Mouse (Mus musculus): Measurements from ENCODE around the gene Susd1. TPM values are rescaled to one million over a fixed set of nuclear protein-coding genes. Genes with fewer than 3 reads are reported as not detected.

Susd1 gene
- polyA plus RNA-seq, 1 experiment, result 9.7 TPM

DNA sequence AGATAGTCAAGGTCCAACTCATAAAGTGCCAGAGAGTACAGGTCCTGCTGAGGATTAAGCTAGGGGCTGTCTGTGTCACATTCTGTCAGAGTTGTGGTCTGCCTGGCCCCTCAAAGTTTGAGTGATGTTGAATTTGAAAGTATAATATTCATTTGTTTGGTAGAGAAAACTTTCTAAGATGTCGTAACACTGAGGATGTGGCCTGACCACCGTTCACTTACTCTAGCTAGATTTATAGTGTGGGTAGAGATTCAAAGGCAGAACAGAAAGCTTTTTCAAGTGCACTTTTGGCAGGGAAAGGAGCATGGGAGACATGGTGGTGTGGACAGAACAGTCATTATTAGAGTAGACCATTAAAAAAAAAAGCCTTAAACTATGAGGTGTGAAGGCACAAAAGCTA, 42.9 kb downstream of the Susd1 start:
- no peaks in the 10 kb centered on the region for H3K4me1 ChIP-seq (ENCODE audit: control insufficient read depth, insufficient read depth, low read length)
- H3K4me3 ChIP-seq (ENCODE audit: low read depth, low read length), result no peak overlapping the region
- no peak for TF ChIP-seq POLR2A (IDR thresholded peaks at IDR 0.05; ENCODE audit: insufficient read depth, low read length)
- no peak for TF ChIP-seq CTCF (IDR thresholded peaks at IDR 0.05; ENCODE audit: low read depth, low read length)
- TF ChIP-seq EP300 (IDR thresholded peaks at IDR 0.05; ENCODE audit: insufficient read depth, low read depth, low read length), result no peak

DNA sequence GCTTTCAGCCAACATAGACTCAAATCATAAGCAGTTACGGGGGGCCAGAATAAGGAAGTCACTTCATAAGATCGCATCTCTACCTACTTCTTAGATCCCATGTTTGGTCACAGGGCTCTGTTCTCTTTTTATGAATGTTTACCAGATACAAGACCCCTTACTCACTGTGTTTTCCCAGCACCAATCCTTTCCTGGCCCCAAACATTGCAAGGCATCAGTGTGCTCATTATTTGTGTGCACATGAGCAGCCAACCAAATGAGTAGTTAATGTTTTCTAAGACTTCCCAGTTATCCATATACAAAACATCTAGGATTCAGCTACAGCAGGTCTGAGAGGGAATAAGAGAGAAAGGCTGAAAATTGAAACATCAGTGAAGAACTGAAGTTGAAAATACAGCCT, 44.3 kb downstream of the Susd1 start:
- TF ChIP-seq EP300 (IDR thresholded peaks at IDR 0.05; ENCODE audit: insufficient read depth, low read depth, low read length) (no peak), CTCF (IDR thresholded peaks at IDR 0.05; ENCODE audit: low read depth, low read length) (no peak), POLR2A (IDR thresholded peaks at IDR 0.05; ENCODE audit: insufficient read depth, low read length) (no peak)
- no peaks in the 10 kb centered on the region for H3K36me3 ChIP-seq (ENCODE audit: control insufficient read depth, insufficient read depth, low read length, poor library complexity, severe bottlenecking)
- no peak overlapping the region for H3K9ac ChIP-seq (ENCODE audit: low read depth, poor library complexity, severe bottlenecking)
- no peak overlapping the region for H3K4me3 ChIP-seq (ENCODE audit: low read depth, low read length)
- no peaks in the 10 kb centered on the region for H3K27me3 ChIP-seq (ENCODE audit: control insufficient read depth, insufficient read depth, low read length, poor library complexity, severe bottlenecking)
- no peaks in the 10 kb centered on the region for H3K9me3 ChIP-seq (replicated peaks; ENCODE audit: control insufficient read depth, insufficient read depth, low read length, poor library complexity, severe bottlenecking)
- no peak overlapping the region for H3K27ac ChIP-seq (ENCODE audit: insufficient read depth, low read length)
- no peaks in the 10 kb centered on the region for H3K4me1 ChIP-seq (ENCODE audit: control insufficient read depth, insufficient read depth, low read length)

More for the DNA sequence above, 42.9 kb downstream of the Susd1 start:
- H3K27ac ChIP-seq (ENCODE audit: insufficient read depth, low read length), result no peak overlapping the region
- no peaks in the 10 kb centered on the region for H3K36me3 ChIP-seq (ENCODE audit: control insufficient read depth, insufficient read depth, low read length, poor library complexity, severe bottlenecking)
- no peak overlapping the region for H3K9ac ChIP-seq (ENCODE audit: low read depth, poor library complexity, severe bottlenecking)
- no peaks in the 10 kb centered on the region for H3K9me3 ChIP-seq (replicated peaks; ENCODE audit: control insufficient read depth, insufficient read depth, low read length, poor library complexity, severe bottlenecking)
- H3K27me3 ChIP-seq (ENCODE audit: control insufficient read depth, insufficient read depth, low read length, poor library complexity, severe bottlenecking), result no peaks in the 10 kb centered on the region

- TF ChIP-seq POLR2A (IDR thresholded peaks at IDR 0.05; ENCODE audit: insufficient read depth, low read length) (no peak), CTCF (IDR thresholded peaks at IDR 0.05; ENCODE audit: low read depth, low read length) (no peak), EP300 (IDR thresholded peaks at IDR 0.05; ENCODE audit: insufficient read depth, low read depth, low read length) (no peak)
- Histone ChIP-seq H3K27ac (ENCODE audit: insufficient read depth, low read length) (no peak overlapping the region), H3K4me1 (ENCODE audit: control insufficient read depth, insufficient read depth, low read length) (no peaks in the 10 kb centered on the region), H3K27me3 (ENCODE audit: control insufficient read depth, insufficient read depth, low read length, poor library complexity, severe bottlenecking) (no peaks in the 10 kb centered on the region), H3K9me3 (replicated peaks; ENCODE audit: control insufficient read depth, insufficient read depth, low read length, poor library complexity, severe bottlenecking) (no peaks in the 10 kb centered on the region), H3K36me3 (ENCODE audit: control insufficient read depth, insufficient read depth, low read length, poor library complexity, severe bottlenecking) (no peaks in the 10 kb centered on the region), H3K9ac (ENCODE audit: low read depth, poor library complexity, severe bottlenecking) (no peak overlapping the region), H3K4me3 (ENCODE audit: low read depth, low read length) (no peak overlapping the region)
These were observed 49.9 kb downstream of the Susd1 start for GRCm38 (mm10) chr4:59388447-59389030.

DNA sequence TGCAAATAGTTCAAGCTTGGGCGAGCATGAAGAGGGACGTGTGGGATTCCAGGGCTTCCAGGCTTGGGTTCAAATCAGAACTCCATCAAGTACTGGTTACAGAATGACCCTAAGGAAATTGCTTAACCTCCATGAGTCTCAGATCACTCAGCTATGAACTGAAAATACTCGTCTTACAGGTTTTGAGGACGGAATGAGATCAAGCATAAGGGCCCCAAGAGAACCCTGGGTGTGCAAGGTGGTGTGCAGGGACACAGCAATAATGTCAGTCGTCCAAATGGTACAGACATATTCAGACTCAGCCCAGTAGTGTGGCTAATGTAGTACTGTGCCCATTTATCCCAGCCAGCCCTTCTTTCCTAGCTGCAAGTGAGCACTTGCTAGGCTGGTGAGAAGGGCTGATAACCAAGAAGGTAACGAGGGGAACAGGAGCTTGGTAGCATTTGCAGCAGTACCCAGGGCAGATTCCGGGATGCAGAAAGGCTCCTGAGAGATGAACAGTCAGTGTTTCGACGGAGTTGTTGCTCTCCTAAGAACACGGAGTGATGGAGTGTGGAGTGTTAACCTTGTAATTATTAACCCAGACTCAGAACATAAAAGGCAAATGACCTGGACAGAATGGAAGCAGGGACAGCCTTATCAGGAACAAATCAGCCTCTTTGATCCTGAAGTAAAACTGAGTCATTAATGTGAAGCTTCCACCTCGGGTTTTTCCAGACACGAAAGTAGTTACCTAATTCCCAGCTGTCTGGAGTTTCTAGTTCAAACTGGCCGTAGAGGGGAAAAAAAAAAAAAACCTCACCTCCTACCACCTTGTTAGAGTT, 50.8 kb downstream of the Susd1 start:
- TF ChIP-seq EP300 (IDR thresholded peaks at IDR 0.05; ENCODE audit: insufficient read depth, low read depth, low read length), result no peak
- TF ChIP-seq CTCF (IDR thresholded peaks at IDR 0.05; ENCODE audit: low read depth, low read length), result no peak
- TF ChIP-seq POLR2A (IDR thresholded peaks at IDR 0.05; ENCODE audit: insufficient read depth, low read length), result no peak
- Histone ChIP-seq H3K4me1 (ENCODE audit: control insufficient read depth, insufficient read depth, low read length) (no peaks in the 10 kb centered on the region), H3K9ac (ENCODE audit: low read depth, poor library complexity, severe bottlenecking) (no peak overlapping the region), H3K9me3 (replicated peaks; ENCODE audit: control insufficient read depth, insufficient read depth, low read length, poor library complexity, severe bottlenecking) (no peaks in the 10 kb centered on the region), H3K27ac (ENCODE audit: insufficient read depth, low read length) (no peak overlapping the region), H3K4me3 (ENCODE audit: low read depth, low read length) (no peak overlapping the region), H3K27me3 (ENCODE audit: control insufficient read depth, insufficient read depth, low read length, poor library complexity, severe bottlenecking) (no peaks in the 10 kb centered on the region), H3K36me3 (ENCODE audit: control insufficient read depth, insufficient read depth, low read length, poor library complexity, severe bottlenecking) (no peaks in the 10 kb centered on the region)

GRCm38 (mm10) chr4:59385254-59385895, 53.1 kb downstream of the Susd1 start:
- Histone ChIP-seq H3K9ac (ENCODE audit: low read depth, poor library complexity, severe bottlenecking) (no peak overlapping the region), H3K27ac (ENCODE audit: insufficient read depth, low read length) (no peak overlapping the region), H3K27me3 (ENCODE audit: control insufficient read depth, insufficient read depth, low read length, poor library complexity, severe bottlenecking) (no peaks in the 10 kb centered on the region), H3K4me3 (ENCODE audit: low read depth, low read length) (no peak overlapping the region), H3K36me3 (ENCODE audit: control insufficient read depth, insufficient read depth, low read length, poor library complexity, severe bottlenecking) (no peaks in the 10 kb centered on the region), H3K4me1 (ENCODE audit: control insufficient read depth, insufficient read depth, low read length) (no peaks in the 10 kb centered on the region), H3K9me3 (replicated peaks; ENCODE audit: control insufficient read depth, insufficient read depth, low read length, poor library complexity, severe bottlenecking) (no peaks in the 10 kb centered on the region)
- no peak for TF ChIP-seq POLR2A (IDR thresholded peaks at IDR 0.05; ENCODE audit: insufficient read depth, low read length)
- TF ChIP-seq EP300 (IDR thresholded peaks at IDR 0.05; ENCODE audit: insufficient read depth, low read depth, low read length), result no peak
- TF ChIP-seq CTCF (IDR thresholded peaks at IDR 0.05; ENCODE audit: low read depth, low read length), result no peak
